Mouse (Mus musculus): ENCODE measurements around the gene Nudt2. TPM values are rescaled to one million over a fixed set of nuclear protein-coding genes. Genes with fewer than 3 reads are reported as not detected.

The Nudt2 gene
- polyA plus RNA-seq (2015; fragmentation: Illumina TruSeq; extraction: RNeasy Lipid Tissue Mini Kit (QIAGEN cat#74804); ENCODE audit: insufficient read depth, low read depth, low replicate concordance) = 5.1 TPM

GRCm38 (mm10) chr4:41464345-41465286 lies at the start of gene Nudt2, which contains the start of gene Kif24:
Gene Nudt2, plus strand, starts transcription at chr4:41465151.
Gene Kif24, minus strand, starts transcription at chr4:41464887.

GRCm38 (mm10) chr4:41502986-41503412 lies 38.0 kb downstream of the Nudt2 start, which contains the start of gene AI464131:
Gene AI464131, minus strand, starts transcription at chr4:41503076.

GRCm38 (mm10) chr4:41517233-41517632 lies 52.3 kb downstream of the Nudt2 start, which contains the start of gene 1110017D15Rik:
Gene 1110017D15Rik, minus strand, starts transcription at chr4:41517333.

Other genes with a start within 250 kb of the Nudt2 start
- gene Ubap2, start 190.0 kb upstream of the Nudt2 start, polyA plus RNA-seq (2015; fragmentation: Illumina TruSeq; extraction: RNeasy Lipid Tissue Mini Kit (QIAGEN cat#74804); ENCODE audit: insufficient read depth, low read depth, low replicate concordance) = 8.9 TPM
- gene Dcaf12, start 150.3 kb upstream of the Nudt2 start, polyA plus RNA-seq (2015; fragmentation: Illumina TruSeq; extraction: RNeasy Lipid Tissue Mini Kit (QIAGEN cat#74804); ENCODE audit: insufficient read depth, low read depth, low replicate concordance) = 7.6 TPM
- 10.5 TPM for gene Ubap1, start 116.2 kb upstream of the Nudt2 start, polyA plus RNA-seq (2015; fragmentation: Illumina TruSeq; extraction: RNeasy Lipid Tissue Mini Kit (QIAGEN cat#74804); ENCODE audit: insufficient read depth, low read depth, low replicate concordance)
- not detected for gene Kif24, start 264 bp upstream of the Nudt2 start, polyA plus RNA-seq (2015; fragmentation: Illumina TruSeq; extraction: RNeasy Lipid Tissue Mini Kit (QIAGEN cat#74804); ENCODE audit: insufficient read depth, low read depth, low replicate concordance)
- gene AI464131, start 37.9 kb downstream of the Nudt2 start, polyA plus RNA-seq (2015; fragmentation: Illumina TruSeq; extraction: RNeasy Lipid Tissue Mini Kit (QIAGEN cat#74804); ENCODE audit: insufficient read depth, low read depth, low replicate concordance) = 1.4 TPM
- gene 1110017D15Rik, start 52.2 kb downstream of the Nudt2 start, polyA plus RNA-seq (2015; fragmentation: Illumina TruSeq; extraction: RNeasy Lipid Tissue Mini Kit (QIAGEN cat#74804); ENCODE audit: insufficient read depth, low read depth, low replicate concordance) = not detected
- 8.8 TPM for gene Fam219a, start 104.4 kb downstream of the Nudt2 start, polyA plus RNA-seq (2015; fragmentation: Illumina TruSeq; extraction: RNeasy Lipid Tissue Mini Kit (QIAGEN cat#74804); ENCODE audit: insufficient read depth, low read depth, low replicate concordance)
- 0.72 TPM for gene Dnaic1, start 104.6 kb downstream of the Nudt2 start, polyA plus RNA-seq (2015; fragmentation: Illumina TruSeq; extraction: RNeasy Lipid Tissue Mini Kit (QIAGEN cat#74804); ENCODE audit: insufficient read depth, low read depth, low replicate concordance)
- 5.9 TPM for gene Enho, start 175.2 kb downstream of the Nudt2 start, polyA plus RNA-seq (2015; fragmentation: Illumina TruSeq; extraction: RNeasy Lipid Tissue Mini Kit (QIAGEN cat#74804); ENCODE audit: insufficient read depth, low read depth, low replicate concordance)
- gene Cntfr, start 231.9 kb downstream of the Nudt2 start, polyA plus RNA-seq (2015; fragmentation: Illumina TruSeq; extraction: RNeasy Lipid Tissue Mini Kit (QIAGEN cat#74804); ENCODE audit: insufficient read depth, low read depth, low replicate concordance) = 2.7 TPM
- 70.9 TPM for gene Il11ra1, start 234.8 kb downstream of the Nudt2 start, polyA plus RNA-seq (2015; fragmentation: Illumina TruSeq; extraction: RNeasy Lipid Tissue Mini Kit (QIAGEN cat#74804); ENCODE audit: insufficient read depth, low read depth, low replicate concordance)
- gene Rpp25l, start 248.4 kb downstream of the Nudt2 start, polyA plus RNA-seq (2015; fragmentation: Illumina TruSeq; extraction: RNeasy Lipid Tissue Mini Kit (QIAGEN cat#74804); ENCODE audit: insufficient read depth, low read depth, low replicate concordance) = 14.3 TPM